Mouse (Mus musculus) stomach, embryonic 14.5 days (tissue): ENCODE data around the gene Kifc3. TPM values are rescaled to one million over a fixed set of nuclear protein-coding genes. Genes with fewer than 3 reads are reported as not detected.

Experiments
- ATAC-seq: fragments of 200-750 bp; cut with Nextera tagmentation; 2 replicates; pipeline ENCODE4 v1.8.0; 2017; ENCODE audit warnings: low read depth, moderate TSS enrichment; ENCODE audit not compliant: insufficient number of reproducible peaks, insufficient read depth, low FRiP score
- H3K27ac ChIP-seq: fragments of 300-500 bp; sonication (generic); 2 replicates; pipeline ENCODE4 v1.5.1; 2014; ENCODE audit warnings: mild to moderate bottlenecking, low read length, moderate library complexity, mixed read lengths
- H3K27me3 ChIP-seq: fragments of 300-500 bp; sonication (generic); 2 replicates; pipeline ENCODE4 v1.6.1; 2014; ENCODE audit warnings: low read length, control low read depth, mixed read lengths; ENCODE audit not compliant: control insufficient read depth, insufficient read depth
- H3K36me3 ChIP-seq: fragments of 300-500 bp; sonication (generic); 2 replicates; pipeline ENCODE4 v1.6.1; 2014; ENCODE audit warnings: mild to moderate bottlenecking, control low read depth, low read length, moderate library complexity, mixed read lengths; ENCODE audit not compliant: control insufficient read depth, insufficient read depth
- H3K4me1 ChIP-seq: fragments of 300-500 bp; sonication (generic); 2 replicates; pipeline ENCODE4 v1.6.1; 2014; ENCODE audit warnings: low read length, control low read depth, mixed read lengths; ENCODE audit not compliant: control insufficient read depth, insufficient read depth
- H3K4me2 ChIP-seq: fragments of 300-500 bp; sonication (generic); replicated peaks from 2 replicates; pipeline ENCODE4 v1.6.1; 2014; ENCODE audit warnings: low read depth, low read length, control low read depth
- H3K4me3 ChIP-seq: fragments of 300-500 bp; sonication (generic); 2 replicates; pipeline ENCODE4 v1.5.1; 2014; ENCODE audit warnings: low read depth, low read length, control low read depth
- H3K9ac ChIP-seq: fragments of 300-500 bp; sonication (generic); replicated peaks from 2 replicates; pipeline ENCODE4 v1.6.1; 2014; ENCODE audit warnings: low read depth, mild to moderate bottlenecking, control low read depth, low read length, moderate library complexity, mixed read lengths
- H3K9me3 ChIP-seq: fragments of 300-500 bp; sonication (generic); 2 replicates; pipeline ENCODE4 v1.6.1; 2016; ENCODE audit warnings: low read depth, low read length, control low read depth; ENCODE audit not compliant: control insufficient read depth
- WGBS: fragments of 180-500 bp; shearing (Covaris S2); extraction: QIAGEN DNeasy Blood & Tissue Kit; methylation state at CpG from one replicate; pipeline ENCODE4 v1.1.7; 2014; 5-methylcytosine and 5-hydroxymethylcytosine counted together
- polyA plus RNA-seq: library from polyadenylated mRNA; unstranded; fragments of >200 nt; fragmentation: Nextera tagmentation; extraction: Ambion mirVana; gene quantifications from 2 replicates; pipeline ENCODE4 v1.2.1, GENCODE M21; 2014

Kifc3 gene
- polyA plus RNA-seq, 1 experiment from 2014 or later: 9.3 TPM

DNA sequence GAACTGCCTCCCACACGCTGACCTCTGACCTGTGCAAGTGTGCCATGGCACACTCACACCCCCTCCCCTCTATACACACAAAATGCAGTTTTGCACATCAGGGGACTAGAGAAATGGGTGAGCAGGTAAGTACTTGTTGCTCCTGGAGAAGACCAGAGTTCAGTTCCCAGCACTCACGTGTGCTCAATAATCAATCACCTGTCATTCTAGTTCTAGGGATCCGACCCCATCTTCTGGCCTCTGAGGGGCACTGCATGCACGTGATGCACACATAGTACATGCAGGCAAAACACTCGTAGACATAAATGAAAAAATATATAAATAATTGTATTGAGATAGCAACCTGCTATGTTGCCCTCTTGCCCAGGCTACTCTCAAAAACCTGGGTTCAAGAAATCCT is 55.8 kb downstream of the Kifc3 start:
- 82% methylated on average over 5 of the region's 5 CpGs for WGBS
- no peak overlapping the region for H3K27ac ChIP-seq
- no peaks in the 10 kb centered on the region for H3K9me3 ChIP-seq
- H3K36me3 ChIP-seq: no peaks in the 10 kb centered on the region
- no peak overlapping the region for H3K4me2 ChIP-seq
- no peak for ATAC-seq
- H3K27me3 ChIP-seq: no peaks in the 10 kb centered on the region
- H3K4me3 ChIP-seq: no peak overlapping the region
- H3K4me1 ChIP-seq: peaks cover 17% of the 10 kb centered on the region
- no peak overlapping the region for H3K9ac ChIP-seq

DNA sequence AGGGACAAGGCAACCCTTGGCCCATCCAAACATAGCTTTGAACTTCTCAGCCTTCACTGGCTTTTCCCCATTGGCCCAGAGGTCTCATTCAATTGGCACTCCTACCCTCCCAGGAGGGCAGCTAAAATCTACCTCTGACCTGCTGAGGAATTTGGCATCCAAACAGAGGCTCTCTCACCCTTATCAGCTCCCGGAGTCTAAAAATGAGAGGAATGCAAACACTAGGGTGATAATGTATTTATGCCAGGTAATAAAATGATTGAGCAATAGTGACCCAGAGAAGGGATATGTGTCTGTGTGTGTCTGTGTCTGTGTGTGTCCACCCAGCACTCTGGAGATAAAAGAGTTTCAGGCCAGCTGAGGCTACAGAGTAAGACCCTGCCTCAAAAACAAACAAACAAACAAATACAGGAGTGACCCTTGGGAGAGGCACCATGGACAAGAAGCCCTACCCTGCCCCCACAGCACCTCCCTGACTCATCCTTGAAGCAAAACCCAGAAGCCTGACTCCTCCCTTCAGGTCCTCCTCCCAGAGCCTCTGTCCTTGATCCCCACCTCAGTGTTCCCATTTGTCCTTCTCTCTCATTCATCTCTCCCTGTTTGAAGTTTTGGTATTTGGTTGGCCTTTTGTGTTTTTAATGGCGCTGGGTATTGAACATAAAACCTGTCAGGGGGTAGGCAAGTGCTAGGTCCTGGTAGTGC is 56.4 kb downstream of the Kifc3 start:
- Histone ChIP-seq H3K4me2 (no peak overlapping the region), H3K9me3 (no peaks in the 10 kb centered on the region), H3K36me3 (no peaks in the 10 kb centered on the region), H3K4me3 (no peak overlapping the region), H3K27me3 (no peaks in the 10 kb centered on the region), H3K9ac (no peak overlapping the region), H3K4me1 (peaks cover 23% of the 10 kb centered on the region), H3K27ac (no peak overlapping the region)
- ATAC-seq: no peak
- WGBS: 44% methylated on average over 2 of the region's 2 CpGs

DNA sequence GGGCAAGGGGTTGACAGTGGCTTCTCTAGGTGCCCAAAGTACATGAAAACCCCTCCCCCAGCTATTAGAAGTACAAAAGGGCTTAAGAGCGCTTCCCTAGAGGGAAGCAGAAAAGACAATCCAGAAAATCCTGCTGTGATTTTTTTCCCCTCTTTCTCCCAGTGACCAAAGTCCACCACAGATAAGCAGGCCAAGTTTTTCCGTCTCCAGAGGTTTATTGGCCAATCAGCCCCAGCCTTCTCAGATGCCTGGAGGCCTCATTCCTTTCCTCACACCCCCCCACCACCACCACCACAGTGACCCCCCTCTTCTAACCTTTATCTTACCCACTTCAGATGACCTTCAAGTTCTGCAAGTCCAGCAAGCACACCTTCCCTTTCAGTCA is 58.0 kb downstream of the Kifc3 start:
- peaks cover 28% of the 10 kb centered on the region for H3K4me1 ChIP-seq
- H3K36me3 ChIP-seq: no peaks in the 10 kb centered on the region
- H3K27ac ChIP-seq: peak overlapping the region; percentile 66; the same call in 1 of the 2 replicates
- H3K9ac ChIP-seq: no peak overlapping the region
- H3K4me2 ChIP-seq: no peak overlapping the region
- no peaks in the 10 kb centered on the region for H3K9me3 ChIP-seq
- no peaks in the 10 kb centered on the region for H3K27me3 ChIP-seq
- no peak overlapping the region for H3K4me3 ChIP-seq
- WGBS: 64% methylated on average over 2 of the region's 2 CpGs
- ATAC-seq: no peak

DNA sequence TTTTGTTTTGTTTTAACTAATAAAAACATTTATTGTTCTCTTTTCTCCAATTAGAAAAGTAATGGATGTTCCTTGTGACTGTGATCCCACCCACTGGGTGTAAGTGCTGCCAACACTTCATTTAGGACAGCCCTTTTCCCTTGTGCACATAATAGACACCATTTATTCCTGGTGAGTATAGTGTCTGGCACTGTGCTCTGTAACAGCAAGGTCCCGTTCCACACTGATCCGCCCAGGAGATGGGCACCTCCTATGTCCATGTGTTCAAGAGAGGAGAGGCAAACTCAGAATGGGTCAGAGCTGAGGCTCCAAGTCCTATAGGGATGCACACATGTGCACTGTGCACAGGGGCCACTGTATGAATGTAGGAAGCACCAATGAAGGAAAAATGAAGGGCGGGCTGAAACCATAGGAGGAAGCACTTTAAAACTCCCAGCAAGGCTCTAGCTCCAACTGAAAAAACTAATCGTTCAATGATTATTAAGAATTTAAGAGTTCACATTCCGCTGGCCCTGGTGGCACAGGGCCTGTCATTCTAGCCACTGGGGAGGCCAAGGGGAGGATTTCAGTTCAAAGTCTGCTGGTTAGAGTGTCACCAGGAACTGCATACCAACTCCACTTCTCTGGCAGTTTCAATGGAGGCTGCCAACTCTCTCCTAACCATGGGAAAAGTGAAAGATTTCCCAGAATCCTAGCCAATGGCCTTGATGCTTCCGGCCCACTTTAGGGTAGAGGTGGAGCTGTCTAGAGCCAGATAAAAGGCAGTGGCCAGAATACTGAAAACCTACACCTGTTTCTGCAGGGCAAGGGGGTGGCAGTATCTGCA is 58.6 kb downstream of the Kifc3 start:
- Histone ChIP-seq H3K36me3 (no peaks in the 10 kb centered on the region), H3K4me1 (peaks cover 28% of the 10 kb centered on the region), H3K4me3 (no peak overlapping the region), H3K27me3 (no peaks in the 10 kb centered on the region), H3K9ac (no peak overlapping the region), H3K9me3 (no peaks in the 10 kb centered on the region), H3K27ac (peak overlapping the region; percentile 74; the same call in 1 of the 2 replicates), H3K4me2 (no peak overlapping the region)
- WGBS: 71% methylated on average over 6 of the region's 6 CpGs
- ATAC-seq: no peak

DNA sequence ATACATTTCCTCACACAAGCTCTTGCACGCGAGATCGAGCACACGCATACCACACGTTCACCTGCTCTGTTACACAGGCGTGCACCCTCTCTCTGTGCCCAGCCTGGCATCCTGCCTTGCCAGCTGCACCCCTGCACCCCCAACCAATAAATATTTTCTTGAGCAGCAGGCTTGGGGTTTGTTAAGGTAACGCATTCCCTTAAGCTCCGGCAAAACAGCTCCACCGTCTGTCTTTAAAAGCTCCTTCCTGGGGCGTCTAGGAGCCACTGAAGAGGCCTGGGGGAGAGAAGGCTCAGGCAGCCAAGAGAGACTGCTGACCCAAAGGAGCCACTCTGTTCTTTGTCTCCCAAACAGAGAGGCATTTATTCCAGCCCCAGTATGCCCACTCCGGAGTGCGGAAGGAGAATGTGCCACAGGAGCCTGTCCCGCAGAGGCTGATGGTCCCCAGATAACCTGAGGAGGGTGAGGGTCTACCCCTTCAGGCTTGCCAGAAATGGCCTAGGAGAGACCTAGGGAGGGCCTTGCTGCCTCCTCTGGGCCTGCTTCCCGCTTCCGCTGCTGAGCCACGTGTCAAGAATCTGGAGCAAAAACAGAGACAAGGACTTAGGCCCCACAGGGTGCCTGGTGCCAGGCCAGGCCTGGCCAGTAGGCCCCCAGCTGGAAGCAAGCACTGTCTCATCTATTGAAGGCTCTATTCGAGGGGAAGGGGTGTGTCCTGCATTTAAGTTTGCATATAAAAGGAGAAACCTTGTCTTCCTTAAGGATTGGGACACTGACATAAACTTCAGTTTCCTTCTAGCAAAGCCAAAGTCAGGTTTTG is 59.4 kb downstream of the Kifc3 start:
- no peaks in the 10 kb centered on the region for H3K9me3 ChIP-seq
- peak overlapping the region; percentile 74 for H3K27ac ChIP-seq
- peak overlapping the region; percentile 64; the same call in 1 of the 2 replicates for H3K4me3 ChIP-seq
- H3K4me1 ChIP-seq: peaks cover 36% of the 10 kb centered on the region
- peak overlapping the region; percentile 21; the same call in 1 of the 2 replicates for H3K9ac ChIP-seq
- 21% methylated on average over 17 of the region's 17 CpGs for WGBS
- H3K36me3 ChIP-seq: no peaks in the 10 kb centered on the region
- H3K4me2 ChIP-seq: peak overlapping the region; percentile 67
- H3K27me3 ChIP-seq: no peaks in the 10 kb centered on the region
- no peak for ATAC-seq

DNA sequence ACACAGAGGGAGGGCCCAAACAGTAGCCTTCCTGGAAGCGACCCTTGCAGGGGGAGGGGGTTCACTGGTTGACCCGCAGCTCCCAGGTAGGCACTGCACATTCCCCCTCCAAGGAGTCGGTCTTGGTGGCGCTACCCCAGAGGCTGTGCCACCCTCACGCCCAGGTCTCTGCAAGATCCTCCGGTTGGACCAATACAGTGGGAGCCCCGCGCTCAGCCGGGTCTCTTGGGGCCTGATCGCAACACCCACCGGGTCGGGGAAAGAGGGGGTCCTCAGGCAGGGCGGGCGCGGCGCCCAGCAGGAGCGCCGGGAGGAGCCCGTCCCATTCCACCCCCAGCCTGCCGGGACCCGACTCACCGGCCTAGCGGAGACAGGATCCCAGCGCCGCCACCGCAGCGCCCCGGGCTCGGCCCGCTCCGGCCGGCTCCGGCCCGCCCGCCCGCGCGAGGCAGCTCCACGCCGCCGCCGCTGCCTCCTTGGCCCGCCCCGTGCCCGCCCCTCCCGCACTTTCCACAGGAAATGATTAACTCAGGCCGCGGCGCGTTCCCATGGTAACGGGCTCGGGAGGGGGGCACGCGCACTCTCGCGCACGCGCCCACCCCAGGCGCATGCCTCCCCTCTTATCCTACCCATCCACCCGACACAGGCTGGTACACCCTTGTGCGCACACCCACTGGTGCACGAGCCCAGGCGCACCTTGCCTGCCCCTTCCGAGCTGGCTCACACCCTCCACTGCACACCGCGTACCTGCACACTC is 60.4 kb downstream of the Kifc3 start:
- Histone ChIP-seq H3K4me3 (peak overlapping the region; percentile 64), H3K9me3 (no peaks in the 10 kb centered on the region), H3K27me3 (no peaks in the 10 kb centered on the region), H3K4me2 (peak overlapping the region; percentile 67), H3K4me1 (peaks cover 45% of the 10 kb centered on the region), H3K27ac (peak overlapping the region; percentile 74; the same call in 1 of the 2 replicates), H3K36me3 (no peaks in the 10 kb centered on the region), H3K9ac (peak overlapping the region; percentile 72)
- peak; percentile 75 for ATAC-seq
- WGBS: under 1% methylated on average over 62 of the region's 66 CpGs

DNA sequence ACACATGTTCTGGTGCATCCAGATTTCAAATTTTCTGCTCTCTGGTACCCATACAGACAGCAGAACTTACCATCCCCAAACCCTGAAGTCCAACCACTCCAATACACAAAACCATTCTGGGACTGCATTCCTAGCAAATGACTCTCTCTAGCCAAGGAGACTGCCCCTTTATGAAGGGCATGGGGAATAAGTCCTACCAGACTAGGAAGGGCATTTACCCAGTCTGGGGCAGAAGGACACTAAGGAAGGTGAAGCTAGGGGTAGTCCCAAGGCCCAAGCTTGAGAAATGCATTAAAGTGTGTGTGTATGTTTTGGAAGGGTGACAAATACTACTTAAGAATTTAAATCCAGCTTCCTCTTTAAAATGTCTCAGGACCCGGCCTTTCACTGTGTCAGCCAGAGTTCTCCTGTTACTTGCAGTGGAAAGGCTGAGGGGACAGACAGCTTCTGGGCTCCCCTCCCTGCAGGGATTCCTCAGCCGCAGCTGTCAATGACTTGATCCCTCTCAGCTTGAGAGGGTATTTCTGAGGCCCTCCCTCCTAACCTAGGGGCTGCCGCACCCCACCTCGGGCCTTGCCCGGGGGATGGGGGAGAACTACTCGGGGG is 61.0 kb downstream of the Kifc3 start:
- 5% methylated on average over 6 of the region's 6 CpGs for WGBS
- no peaks in the 10 kb centered on the region; the same call in 1 of the 2 replicates for H3K27me3 ChIP-seq
- peak overlapping the region; percentile 64 for H3K4me3 ChIP-seq
- H3K36me3 ChIP-seq: no peaks in the 10 kb centered on the region
- ATAC-seq: peak; percentile 9
- H3K4me1 ChIP-seq: peaks cover 48% of the 10 kb centered on the region
- no peaks in the 10 kb centered on the region for H3K9me3 ChIP-seq
- H3K27ac ChIP-seq: peak overlapping the region; percentile 56; the same call in 1 of the 2 replicates
- H3K4me2 ChIP-seq: peak overlapping the region; percentile 67
- peak overlapping the region; percentile 72 for H3K9ac ChIP-seq
